Mouse (Mus musculus): Measurements from ENCODE around the gene Pes1.
"Not testable (repeated sequence)": the region's sequence is repeated elsewhere in the genome, so short reads cannot be mapped to it uniquely, and the experiment has no call there.

- TF ChIP-seq CTCF, EP300 (IDR thresholded peaks at IDR 0.05; ENCODE audit: low read depth): not testable (repeated sequence)
Measured at GRCm38 (mm10) chr11:3954876-3955275, 8.9 kb upstream of the Pes1 start.

Data from liver, embryonic 14.5 days (tissue).